Comparison of ENCODE assay signal across 24 mouse cellular contexts in genomic region chr13:95140460-95141079, GRCm38 (mm10).
"Had no signal": no experiment of that assay in that cellular context is flagged by ENCODE, and none has a peak within 500 bp of the region (broad histone marks: within the 10 kb centered on the region; RNA-seq: fewer than 3 reads in every experiment).

No protein-coding gene starts in this region.

- H3K9ac ChIP-seq: heart, embryonic 12.5 days; hindbrain, embryonic 13.5 days; hindbrain, embryonic 15.5 days; kidney, embryonic 15.5 days; limb, embryonic 13.5 days; limb, embryonic 15.5 days; liver, embryonic 12.5 days; liver, embryonic 14.5 days had no signal

- H3K27ac ChIP-seq: heart, embryonic 10.5 days; hindbrain, embryonic 13.5 days; hindbrain, embryonic 15.5 days; kidney, embryonic 15.5 days; kidney, postnatal 0 days; limb, embryonic 13.5 days; limb, embryonic 15.5 days; liver, embryonic 12.5 days; liver, embryonic 14.5 days had no signal

- H3K27me3 ChIP-seq: heart, embryonic 12.5 days; hindbrain, embryonic 13.5 days; hindbrain, embryonic 15.5 days; kidney, embryonic 15.5 days; limb, embryonic 13.5 days; limb, embryonic 15.5 days; liver, embryonic 12.5 days had no signal

- H3K9me3 ChIP-seq: heart, embryonic 10.5 days; hindbrain, embryonic 15.5 days; limb, embryonic 15.5 days; liver, embryonic 12.5 days had no signal

- H3K4me2 ChIP-seq: heart, embryonic 12.5 days; hindbrain, embryonic 13.5 days; hindbrain, embryonic 15.5 days; kidney, embryonic 15.5 days; limb, embryonic 13.5 days; limb, embryonic 15.5 days; liver, embryonic 12.5 days had no signal

- H3K4me3 ChIP-seq: heart, embryonic 10.5 days; heart, embryonic 12.5 days; hindbrain, embryonic 13.5 days; hindbrain, embryonic 15.5 days; kidney, embryonic 15.5 days; limb, embryonic 13.5 days; limb, embryonic 15.5 days; liver, embryonic 12.5 days had no signal

- H3K4me1 ChIP-seq: heart, embryonic 10.5 days; heart, embryonic 12.5 days; hindbrain, embryonic 13.5 days; hindbrain, embryonic 15.5 days; kidney, embryonic 15.5 days; limb, embryonic 13.5 days; limb, embryonic 15.5 days; liver, embryonic 12.5 days had no signal

- DNase-seq: gastrocnemius, postnatal 14 days; gastrocnemius, postnatal 36 days; heart, adult 18-20 months; heart, postnatal 14 days; heart, postnatal 36 days; kidney, adult 11 months; kidney, adult 2 months; kidney, adult 9 months; kidney, postnatal 14 days; kidney, postnatal 36 days; layer of hippocampus, adult 9-11 months; layer of hippocampus, postnatal 36 days; left cerebral cortex, postnatal 4 days had no signal

- ATAC-seq: inflammation-experienced regulatory T-cells, adult 6 months; liver, embryonic 12.5 days had no signal

- H3K36me3 ChIP-seq: heart, embryonic 10.5 days; heart, embryonic 12.5 days; hindbrain, embryonic 13.5 days; hindbrain, embryonic 15.5 days; kidney, embryonic 15.5 days; limb, embryonic 13.5 days; limb, embryonic 15.5 days; liver, embryonic 12.5 days had no signal
